Mouse (Mus musculus) CH12.LX (cell line): ENCODE data around the gene Phf3. TPM values are rescaled to one million over a fixed set of nuclear protein-coding genes. Genes with fewer than 3 reads are reported as not detected.

ENCODE experiments used
- DNase-seq: peaks from one replicate; pipeline ENCODE4 v3.0.0-alpha.2; 2013; ENCODE audit errors: extremely low read depth
- H3K27ac ChIP-seq: 2 replicates; pipeline ENCODE4 v1.5.1; 2012; ENCODE audit warnings: low read depth, mild to moderate bottlenecking, control low read depth, moderate library complexity; ENCODE audit not compliant: insufficient read depth
- H3K27me3 ChIP-seq: replicated peaks from 2 replicates; pipeline ENCODE3; 2012; ENCODE audit warnings: inconsistent platforms
- H3K36me3 ChIP-seq, 2 experiments: replicated peaks in 1 of 2; 2 replicates each; pipeline versions ENCODE3 to v1.6.1; 2012; ENCODE audit warnings: inconsistent platforms in 1 of 2, low read length in 1 of 2, mild to moderate bottlenecking in 1 of 2, mixed read lengths in 1 of 2, moderate library complexity in 1 of 2; ENCODE audit not compliant: control insufficient read depth in 1 of 2, insufficient read depth in 1 of 2
- H3K4me1 ChIP-seq, 2 experiments: 2 replicates each; pipeline ENCODE4 v1.6.1; 2012; ENCODE audit warnings: inconsistent platforms in 1 of 2, moderate library complexity in 1 of 2; ENCODE audit not compliant: insufficient read depth in 2 of 2, control insufficient read depth in 1 of 2
- H3K4me2 ChIP-seq: 2 replicates; pipeline ENCODE4 v1.6.1; 2012; ENCODE audit warnings: low read depth, mild to moderate bottlenecking, control low read depth; ENCODE audit not compliant: poor library complexity, insufficient read depth, severe bottlenecking
- H3K4me3 ChIP-seq, 3 experiments: fragments of 150-350 bp in 1 of 3; sonication (generic) in 1 of 3; replicated peaks in 1 of 3; 2 replicates each; pipeline versions ENCODE3 to v1.5.1; 2011 to 2012; ENCODE audit warnings: low read depth in 2 of 3, low read length in 2 of 3, mild to moderate bottlenecking in 2 of 3, moderate library complexity in 2 of 3, control low read depth in 1 of 3, improper control_type of control experiment in 1 of 3, inconsistent platforms in 1 of 3, mixed read lengths in 1 of 3; ENCODE audit not compliant: poor library complexity in 1 of 3
- H3K79me2 ChIP-seq: replicated peaks from 2 replicates; pipeline ENCODE4 v1.6.1; 2012; ENCODE audit warnings: mild to moderate bottlenecking, moderate library complexity; ENCODE audit not compliant: control insufficient read depth, poor library complexity, insufficient read depth, severe bottlenecking; ENCODE audit errors: extremely low read depth
- H3K9ac ChIP-seq: 2 replicates; pipeline ENCODE4 v1.6.1; 2012; ENCODE audit warnings: low read depth, mild to moderate bottlenecking, control low read depth, moderate library complexity; ENCODE audit not compliant: insufficient read depth
- H3K9me3 ChIP-seq: replicated peaks from 2 replicates; pipeline ENCODE3; 2012; ENCODE audit warnings: low read length, inconsistent platforms, mixed read lengths
- BHLHE40 ChIP-seq: IDR thresholded peaks from 2 replicates; pipeline ENCODE4 v1.6.1; 2011; ENCODE audit warnings: mild to moderate bottlenecking, low read depth, low read length, improper control_type of control experiment
- ELF1 ChIP-seq: IDR thresholded peaks from 2 replicates; pipeline ENCODE4 v1.6.1; 2014; ENCODE audit warnings: low read depth, mild to moderate bottlenecking, inconsistent platforms, low read length, improper control_type of control experiment
- EP300 ChIP-seq: IDR thresholded peaks from 2 replicates; pipeline ENCODE4 v1.6.1; 2011; ENCODE audit warnings: low read length, improper control_type of control experiment
- GABPA ChIP-seq: IDR thresholded peaks from 2 replicates; pipeline ENCODE4 v1.6.1; 2012; ENCODE audit warnings: low read depth, low read length, improper control_type of control experiment, inconsistent platforms; ENCODE audit not compliant: insufficient replicate concordance
- HCFC1 ChIP-seq: IDR thresholded peaks from 2 replicates; pipeline ENCODE4 v1.6.1; 2012; ENCODE audit warnings: low read depth, mild to moderate bottlenecking, inconsistent platforms, low read length, improper control_type of control experiment
- IRF4 ChIP-seq: IDR thresholded peaks from 2 replicates; pipeline ENCODE4 v1.6.1; 2014; ENCODE audit warnings: low read depth, mild to moderate bottlenecking, inconsistent platforms, low read length, improper control_type of control experiment
- JUND ChIP-seq: conservative IDR thresholded peaks from 2 replicates; pipeline ENCODE4 v1.6.1; 2011; ENCODE audit warnings: low read depth, low read length, improper control_type of control experiment
- KAT2A ChIP-seq: IDR thresholded peaks from 2 replicates; pipeline ENCODE4 v1.6.1; 2012; ENCODE audit warnings: low read length, improper control_type of control experiment, inconsistent platforms; ENCODE audit not compliant: insufficient replicate concordance
- MAFK ChIP-seq: IDR thresholded peaks from 2 replicates; pipeline ENCODE4 v1.6.1; 2011; ENCODE audit warnings: low read length, improper control_type of control experiment; ENCODE audit not compliant: insufficient replicate concordance
- MXI1 ChIP-seq: IDR thresholded peaks from 2 replicates; pipeline ENCODE4 v1.6.1; 2011; ENCODE audit warnings: mild to moderate bottlenecking, low read depth, low read length, improper control_type of control experiment
- MYC ChIP-seq: IDR thresholded peaks from 2 replicates; pipeline ENCODE4 v1.6.1; 2011; ENCODE audit warnings: low read depth, mild to moderate bottlenecking, improper control_type of control experiment, low read length
- NELFE ChIP-seq: IDR thresholded peaks from 2 replicates; pipeline ENCODE4 v1.6.1; 2011; ENCODE audit warnings: low read depth, low read length, improper control_type of control experiment
- NRF1 ChIP-seq: IDR thresholded peaks from 2 replicates; pipeline ENCODE4 v1.6.1; 2014; ENCODE audit warnings: low read depth, mild to moderate bottlenecking, inconsistent platforms, low read length, improper control_type of control experiment, moderate library complexity
- PAX5 ChIP-seq: IDR thresholded peaks from 2 replicates; pipeline ENCODE4 v1.6.1; 2012; ENCODE audit warnings: low read length, inconsistent platforms, mixed read lengths
- POLR2AphosphoS2 ChIP-seq: IDR thresholded peaks from 2 replicates; pipeline ENCODE4 v1.6.1; 2011; ENCODE audit warnings: low read depth, low read length, improper control_type of control experiment
- RAD21 ChIP-seq: IDR thresholded peaks from 2 replicates; pipeline ENCODE4 v1.6.1; 2011; ENCODE audit warnings: low read depth, mild to moderate bottlenecking, low read length, improper control_type of control experiment, moderate library complexity
- RCOR1 ChIP-seq: conservative IDR thresholded peaks from 2 replicates; pipeline ENCODE4 v1.6.1; 2012; ENCODE audit warnings: low read depth, mild to moderate bottlenecking, inconsistent platforms, low read length, improper control_type of control experiment
- SIN3A ChIP-seq: IDR thresholded peaks from 2 replicates; pipeline ENCODE4 v1.6.1; 2012; ENCODE audit warnings: low read length, improper control_type of control experiment, inconsistent platforms
- SMC3 ChIP-seq: IDR thresholded peaks from 2 replicates; pipeline ENCODE4 v1.6.1; 2011; ENCODE audit warnings: low read depth, low read length, improper control_type of control experiment
- TBP ChIP-seq: conservative IDR thresholded peaks from 2 replicates; pipeline ENCODE4 v1.6.1; 2011; ENCODE audit warnings: low read depth, low read length, improper control_type of control experiment
- TCF12 ChIP-seq: IDR thresholded peaks from 2 replicates; pipeline ENCODE4 v1.6.1; 2014; ENCODE audit warnings: low read depth, mild to moderate bottlenecking, inconsistent platforms, low read length, improper control_type of control experiment
- UBTF ChIP-seq: IDR thresholded peaks from 2 replicates; pipeline ENCODE4 v1.6.1; 2012; ENCODE audit warnings: low read depth, mild to moderate bottlenecking, inconsistent platforms, low read length, improper control_type of control experiment, moderate library complexity
- USF1 ChIP-seq: IDR thresholded peaks from 2 replicates; pipeline ENCODE4 v1.6.1; 2014; ENCODE audit warnings: low read depth, mild to moderate bottlenecking, inconsistent platforms, low read length, improper control_type of control experiment
- USF2 ChIP-seq: conservative IDR thresholded peaks from 2 replicates; pipeline ENCODE4 v1.6.1; 2011; ENCODE audit warnings: low read depth, low read length, improper control_type of control experiment
- ZC3H11A ChIP-seq: IDR thresholded peaks from 2 replicates; pipeline ENCODE4 v1.6.1; 2012; ENCODE audit warnings: low read depth, mild to moderate bottlenecking, inconsistent platforms, low read length, improper control_type of control experiment
- ZKSCAN1 ChIP-seq: IDR thresholded peaks from 2 replicates; pipeline ENCODE4 v1.6.1; 2012; ENCODE audit warnings: low read depth, inconsistent platforms, low read length, improper control_type of control experiment, borderline replicate concordance
- dilution Hi-C: fragments of 300-500 bp; cut with MboI; formaldehyde crosslinking; loops from 2 replicates; pipeline ENCODE4 v1.14.3; 2020; ENCODE audit warnings: low sequenced_read_pairs; ENCODE audit not compliant: extremely low pct_unique_long_range_greater_than_20kb, extremely low pct_ligation_motif_present
- in situ Hi-C: fragments of 300-500 bp; cut with MboI; formaldehyde crosslinking; loops from 3 replicates; pipeline ENCODE4 v1.14.3; 2019; ENCODE audit warnings: low sequenced_read_pairs, low pct_ligation_motif_present, low pct_unique_long_range_greater_than_20kb, mixed read lengths
- polyA plus RNA-seq: library from polyadenylated mRNA; unstranded; fragments of >175 nt; gene quantifications from 2 replicates; pipeline ENCODE4 v1.2.1, GENCODE M21; 2012; ENCODE audit warnings: low read depth; ENCODE audit not compliant: insufficient read length
- total RNA-seq, 2 experiments: library from RNA; depleted of rRNA; stranded (reverse); fragments of 300-350 nt in 1 of 2; fragments of >200 nt in 1 of 2; gene quantifications; 2 replicates each; pipeline ENCODE4 v1.2.3; 2012 to 2014

The Phf3 gene
- total and polyA plus RNA-seq, 3 experiments: 38.8 to 54.1 (median 40.6) TPM

DNA sequence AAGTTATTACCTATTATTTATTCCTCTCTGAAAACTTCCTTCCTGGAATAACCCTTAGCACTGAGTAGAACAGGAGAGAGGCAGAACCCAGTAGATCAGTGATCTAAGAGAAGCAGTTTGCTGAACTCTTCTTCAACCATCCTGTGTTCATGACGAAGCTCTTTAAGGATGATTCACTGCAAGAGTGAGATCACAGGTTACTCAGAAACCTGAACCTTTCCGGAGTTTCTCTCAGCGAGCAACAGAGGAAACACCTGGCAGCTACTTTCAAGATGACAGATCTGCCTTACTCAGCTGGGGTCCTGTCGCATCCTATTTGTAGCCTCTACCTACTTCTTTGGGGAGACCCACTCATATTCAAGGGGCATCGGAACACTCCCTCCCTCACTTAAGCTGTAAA lies 80.8 kb downstream of the Phf3 start (continued):
- peak; percentile 76; the same call in 1 of the 2 replicates for TF ChIP-seq TBP
- TF ChIP-seq USF2: no peak
- no peak for TF ChIP-seq ELF1
- TF ChIP-seq USF1: no peak
- TF ChIP-seq ZC3H11A: no peak
- TF ChIP-seq HCFC1: no peak
- TF ChIP-seq SIN3A: peak; percentile 89
- peak; percentile 76 for TF ChIP-seq MYC
- no peak; the same call in 1 of the 2 replicates for TF ChIP-seq RAD21
- no peak for TF ChIP-seq PAX5
- no peak for TF ChIP-seq SMC3
- 0 out of 2 replicates have a peak, but pooled peaks have one; percentile 14 for TF ChIP-seq MXI1
- TF ChIP-seq RCOR1: peak; percentile 98
- TF ChIP-seq TCF12: peak; percentile 99
- no peak for TF ChIP-seq KAT2A
- no peak for TF ChIP-seq NELFE
- no peak for TF ChIP-seq GABPA
- peak; percentile 60 for TF ChIP-seq BHLHE40
- peak; percentile 99 for TF ChIP-seq IRF4
- TF ChIP-seq EP300: peak; percentile 100
- peak; percentile 86 for TF ChIP-seq MAFK

DNA sequence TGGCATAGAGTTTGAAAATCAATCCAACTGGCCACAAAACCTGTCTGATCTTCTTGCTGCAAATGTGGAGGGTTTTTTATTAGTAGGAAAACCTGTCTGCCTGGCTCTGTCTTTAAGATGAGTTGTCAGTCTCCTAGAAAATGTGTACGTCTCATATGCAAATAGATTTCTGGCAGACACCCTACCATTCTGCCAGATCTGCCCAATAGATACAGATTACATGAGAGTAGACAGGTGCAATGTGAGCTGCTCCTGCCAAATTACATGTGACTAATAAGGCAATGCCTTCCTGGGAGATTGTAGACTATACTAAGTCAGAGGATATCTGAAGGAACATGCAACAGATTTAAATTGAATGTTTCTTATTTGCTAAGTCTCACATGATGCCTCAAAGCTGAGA lies 83.5 kb downstream of the Phf3 start:
- no peak for TF ChIP-seq POLR2AphosphoS2
- no peak for TF ChIP-seq UBTF
- no peak for TF ChIP-seq ZKSCAN1
- no peak for TF ChIP-seq NRF1
- TF ChIP-seq HCFC1: no peak
- no peak for TF ChIP-seq MYC
- TF ChIP-seq JUND: no peak
- TF ChIP-seq SIN3A: no peak
- H3K4me1 ChIP-seq: peaks cover 12 to 42% of the 10 kb centered on the region in 2 experiments
- no peak for DNase-seq
- no peak overlapping the region for H3K4me2 ChIP-seq
- H3K9ac ChIP-seq: no peak overlapping the region
- no peak overlapping the region for H3K27ac ChIP-seq
- no peaks in the 10 kb centered on the region for H3K79me2 ChIP-seq
- H3K9me3 ChIP-seq: peaks cover 4% of the 10 kb centered on the region
- dilution Hi-C loops (no loop called here), in situ Hi-C loops (loop anchor here (10.0 to 25.0 kb wide), 3 partner anchors 95 to 372 kb away; no protein-coding TSS in a partner anchor)
- no peaks in the 10 kb centered on the region for H3K27me3 ChIP-seq
- H3K4me3 ChIP-seq: no peak overlapping the region
- H3K36me3 ChIP-seq: no peaks in the 10 kb centered on the region
